Mouse (Mus musculus) brown adipose tissue, adult 24 weeks (tissue): Measurements from ENCODE around the gene Wnt5b. TPM values are rescaled to one million over a fixed set of nuclear protein-coding genes. Genes with fewer than 3 reads are reported as not detected.

Experiments used
- H3K27ac ChIP-seq: fragments of 200-500 bp; replicated peaks from 2 replicates; pipeline ENCODE4 v1.5.1; 2012; ENCODE audit warnings: low read depth, mild to moderate bottlenecking, low read length
- H3K4me1 ChIP-seq: fragments of 200-500 bp; 2 replicates; pipeline ENCODE4 v1.6.1; 2012; ENCODE audit warnings: low read length, mixed read lengths; ENCODE audit not compliant: control insufficient read depth, insufficient read depth, insufficient read length
- H3K4me3 ChIP-seq: fragments of 200-500 bp; 2 replicates; pipeline ENCODE4 v1.5.1; 2012; ENCODE audit warnings: low read depth, mild to moderate bottlenecking, low read length, moderate library complexity; ENCODE audit not compliant: insufficient read depth
- polyA plus RNA-seq: library from polyadenylated mRNA; stranded (reverse); fragments of >200 nt; gene quantifications from 2 replicates; pipeline ENCODE4 v1.2.4, GENCODE M21; 2012; ENCODE audit not compliant: missing spikeins, insufficient read depth, insufficient read length

The Wnt5b gene
- polyA plus RNA-seq, 1 experiment, result not detected

GRCm38 (mm10) chr6:119389089-119389488 lies 155.1 kb downstream of the Wnt5b start:
- Histone ChIP-seq H3K27ac (peak overlapping the region; percentile 45), H3K4me1 (peaks cover 21% of the 10 kb centered on the region), H3K4me3 (peak overlapping the region; percentile 72)

GRCm38 (mm10) chr6:119388650-119389012 lies 155.5 kb downstream of the Wnt5b start:
- Histone ChIP-seq H3K4me1 (peaks cover 21% of the 10 kb centered on the region), H3K4me3 (peak overlapping the region; percentile 95), H3K27ac (peak overlapping the region; percentile 45)

GRCm38 (mm10) chr6:119387801-119388649 lies 156.1 kb downstream of the Wnt5b start:
- peak overlapping the region; percentile 93 for H3K27ac ChIP-seq
- H3K4me1 ChIP-seq, result peaks cover 20% of the 10 kb centered on the region
- peak overlapping the region; percentile 95 for H3K4me3 ChIP-seq

DNA sequence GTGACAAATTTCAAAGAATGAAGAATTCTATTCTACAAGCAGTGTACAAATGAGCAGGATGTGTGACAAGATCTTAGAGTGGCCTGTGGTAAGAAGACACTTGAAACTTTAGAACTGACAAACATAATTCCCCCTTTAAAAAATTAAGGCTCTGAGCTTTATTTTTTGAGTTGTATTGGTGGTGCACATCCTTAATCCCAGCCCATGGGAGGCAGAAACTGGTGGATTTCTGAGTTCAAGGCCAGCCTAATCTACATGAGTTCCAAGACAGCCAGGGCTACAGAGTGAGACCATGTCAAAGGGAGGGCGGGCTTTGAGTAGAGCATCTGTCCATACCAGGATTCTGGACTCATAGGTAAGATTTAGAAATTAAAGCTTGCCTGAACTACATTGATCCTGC lies 157.3 kb downstream of the Wnt5b start:
- peak overlapping the region; percentile 50; the same call in 1 of the 2 replicates for H3K27ac ChIP-seq

GRCm38 (mm10) chr6:119386421-119386820 lies 157.7 kb downstream of the Wnt5b start:
- Histone ChIP-seq H3K27ac (no peak overlapping the region), H3K4me1 (peaks cover 21% of the 10 kb centered on the region), H3K4me3 (no peak overlapping the region)

More for the DNA sequence above, 157.3 kb downstream of the Wnt5b start:
- Histone ChIP-seq H3K4me1 (peaks cover 21% of the 10 kb centered on the region), H3K4me3 (peak overlapping the region; percentile 37)

DNA sequence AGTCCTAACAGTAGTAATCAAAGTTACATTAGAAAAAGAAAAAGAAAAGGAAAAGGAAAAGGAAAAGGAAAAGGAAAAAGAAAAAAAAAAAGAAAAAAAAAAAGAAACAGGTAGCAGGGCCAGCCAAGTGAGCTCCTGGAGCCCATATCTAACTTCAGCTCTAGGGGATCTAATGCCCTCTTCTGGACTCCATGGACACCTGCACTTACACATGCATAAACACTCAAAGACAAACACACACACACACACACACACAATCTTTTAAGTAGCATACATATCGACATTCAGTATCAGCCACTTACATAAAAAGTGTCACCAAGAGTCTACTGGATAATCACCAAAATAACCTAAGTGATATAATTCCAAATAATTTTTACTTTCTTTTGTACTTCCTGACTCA lies 158.5 kb downstream of the Wnt5b start:
- H3K4me1 ChIP-seq, result peaks cover 20% of the 10 kb centered on the region
- no peak overlapping the region for H3K4me3 ChIP-seq
- H3K27ac ChIP-seq, result no peak overlapping the region

Other genes starting within 250 kb of the Wnt5b start
- gene Lrtm2, start 213.6 kb downstream of the Wnt5b start, polyA plus RNA-seq, result 0.54 TPM in 1 of 2 replicates, not detected in the other
- 370 and 390 TPM in 2 replicates for gene Adipor2, start 126.6 kb downstream of the Wnt5b start, polyA plus RNA-seq
- gene Fbxl14, start 64.7 kb downstream of the Wnt5b start, polyA plus RNA-seq, result 12.4 and 12.7 TPM in 2 replicates